Mouse (Mus musculus) CD8-positive naive resting alpha-beta T cell, adult 57 days (primary cell): ENCODE data around the gene Gm10058. TPM values are rescaled to one million over a fixed set of nuclear protein-coding genes. Genes with fewer than 3 reads are reported as not detected.

Experiments
- total RNA-seq: library from RNA; stranded (reverse); gene quantifications from one replicate; pipeline ENCODE4 v1.2.4, GENCODE M21; 2023

The Gm10058 gene
- total RNA-seq, result not detected

DNA sequence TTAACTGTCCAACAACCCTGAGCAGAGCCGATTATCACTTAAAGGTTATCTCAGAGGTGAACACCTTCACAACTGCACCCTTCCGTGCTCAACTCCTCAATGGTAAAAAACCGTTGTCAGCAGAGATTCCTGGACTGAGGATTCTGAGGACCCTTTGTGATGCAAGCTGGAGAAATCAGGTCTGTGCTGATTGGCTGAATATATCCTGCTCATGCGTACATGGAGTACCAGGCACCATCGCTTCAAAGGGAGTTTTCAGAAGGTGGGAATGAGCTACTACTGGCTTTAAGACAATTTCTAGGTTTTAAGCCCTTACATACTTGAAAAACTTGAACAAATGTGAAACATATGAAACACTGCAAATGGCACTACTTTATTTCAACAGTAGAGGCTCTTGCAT lies at the start of gene Gm10058:
Gene Gm10058 (minus strand): TSS at position 101 of the 400 bp plus-strand sequence.

